ENCODE assay signal across 15 mouse cellular contexts in the genomic region with DNA sequence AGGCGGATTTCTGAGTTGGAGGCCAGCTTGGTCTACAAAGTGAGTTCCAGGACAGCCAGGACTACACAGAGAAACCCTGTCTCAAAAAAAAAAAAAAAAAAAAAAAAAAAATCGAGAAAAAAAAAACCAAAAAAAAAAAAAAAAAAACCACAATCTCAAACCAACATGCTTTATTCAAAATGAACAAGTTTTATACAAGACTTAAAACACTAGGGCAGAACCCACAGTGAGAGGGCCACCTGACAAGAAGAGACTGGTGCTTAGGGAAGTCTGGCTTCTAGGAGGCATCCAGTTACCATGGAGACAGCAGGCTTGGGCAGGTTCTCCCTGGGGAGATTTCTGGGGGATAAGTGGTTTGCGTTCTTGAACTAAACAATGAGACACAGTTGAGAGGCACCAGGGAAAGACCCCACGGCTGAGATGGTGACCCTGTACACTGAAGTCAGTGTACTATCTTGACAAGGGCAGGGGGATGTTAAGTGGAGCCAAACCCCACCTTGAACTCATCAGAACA. TPM values are rescaled to one million over a fixed set of nuclear protein-coding genes. Genes with fewer than 3 reads are reported as not detected.
DNase-seq lines count a peak whose midpoint lies in the region; ATAC-seq lines count a peak whose summit lies in the region.
"Had no signal": no experiment of that assay in that cellular context is flagged by ENCODE, and none has a peak within 500 bp of the region (broad histone marks: within the 10 kb centered on the region; RNA-seq: fewer than 3 reads in every experiment).

No protein-coding gene starts in this region.

- H3K9ac ChIP-seq in forebrain, embryonic 16.5 days (replicated peaks; ENCODE audit: low read depth, low read length): no peak overlapping the region
- no peak overlapping the region for H3K9ac ChIP-seq in neural tube, embryonic 12.5 days
- H3K9ac ChIP-seq in embryonic facial prominence, embryonic 12.5 days: no peak overlapping the region
- no peak overlapping the region for H3K9ac ChIP-seq in midbrain, embryonic 15.5 days

- H3K4me2 ChIP-seq in forebrain, embryonic 16.5 days (ENCODE audit: low read length): no peak overlapping the region
- H3K4me2 ChIP-seq in neural tube, embryonic 12.5 days (replicated peaks): no peak overlapping the region
- no peak overlapping the region for H3K4me2 ChIP-seq in embryonic facial prominence, embryonic 12.5 days (replicated peaks)
- H3K4me2 ChIP-seq in midbrain, embryonic 15.5 days: no peak overlapping the region
- H3K4me2 ChIP-seq: liver, embryonic 11.5 days had no signal

- H3K27me3 ChIP-seq in forebrain, embryonic 10.5 days (ENCODE audit: poor library complexity, severe bottlenecking): 0 out of 2 replicates have a peak, but pooled peaks cover 4% of the 10 kb centered on the region
- no peaks in the 10 kb centered on the region for H3K27me3 ChIP-seq in forebrain, embryonic 16.5 days (replicated peaks; ENCODE audit: control insufficient read depth, insufficient read depth, low read length)
- H3K27me3 ChIP-seq in neural tube, embryonic 12.5 days (replicated peaks): no peaks in the 10 kb centered on the region
- no peaks in the 10 kb centered on the region for H3K27me3 ChIP-seq in embryonic facial prominence, embryonic 12.5 days
- no peaks in the 10 kb centered on the region for H3K27me3 ChIP-seq in midbrain, embryonic 15.5 days (replicated peaks)

- DNase-seq in forebrain, embryonic 10.5 days (ENCODE audit: extremely low spot score, low spot score): no peak
- DNase-seq in neural tube, embryonic 10.5 days (ENCODE audit: extremely low spot score, low spot score): no peak
- no peak for DNase-seq in yolk sac, embryonic 10.5 days (ENCODE audit: low spot score)
- no peak for DNase-seq in adrenal gland, adult 18-20 months (ENCODE audit: low spot score in 2 of 2)
- DNase-seq: adrenal gland, postnatal 25 days; heart, adult 18-20 months; heart, postnatal 14 days; kidney, postnatal 14 days had no signal

- 0 out of 2 replicates have a peak overlapping the region, but pooled peaks have one; percentile 17 for H3K27ac ChIP-seq in forebrain, embryonic 10.5 days
- H3K27ac ChIP-seq in forebrain, embryonic 16.5 days (ENCODE audit: low read length): no peak overlapping the region
- 0 out of 2 replicates have a peak overlapping the region, but pooled peaks have one; percentile 0 for H3K27ac ChIP-seq in neural tube, embryonic 12.5 days
- H3K27ac ChIP-seq in embryonic facial prominence, embryonic 12.5 days: 0 out of 2 replicates have a peak overlapping the region, but pooled peaks have one; percentile 26
- H3K27ac ChIP-seq in midbrain, embryonic 15.5 days: peak overlapping the region; percentile 10; the same call in 1 of the 2 replicates

- H3K4me1 ChIP-seq in forebrain, embryonic 10.5 days: peaks cover 38% of the 10 kb centered on the region
- H3K4me1 ChIP-seq in forebrain, embryonic 16.5 days (replicated peaks; ENCODE audit: control insufficient read depth, insufficient read depth, low read length): peaks cover 13% of the 10 kb centered on the region; the same call in 1 of the 2 replicates
- peaks cover 12% of the 10 kb centered on the region for H3K4me1 ChIP-seq in neural tube, embryonic 12.5 days
- 0 out of 2 replicates have a peak, but pooled peaks cover 13% of the 10 kb centered on the region for H3K4me1 ChIP-seq in embryonic facial prominence, embryonic 12.5 days
- peaks cover 15% of the 10 kb centered on the region for H3K4me1 ChIP-seq in midbrain, embryonic 15.5 days

- H3K9me3 ChIP-seq in forebrain, embryonic 10.5 days: no peaks in the 10 kb centered on the region
- no peaks in the 10 kb centered on the region for H3K9me3 ChIP-seq in forebrain, embryonic 16.5 days (ENCODE audit: control insufficient read depth, low read length)
- H3K9me3 ChIP-seq in neural tube, embryonic 12.5 days: no peaks in the 10 kb centered on the region
- no peaks in the 10 kb centered on the region for H3K9me3 ChIP-seq in embryonic facial prominence, embryonic 12.5 days
- H3K9me3 ChIP-seq in midbrain, embryonic 15.5 days: no peaks in the 10 kb centered on the region

- no peak for ATAC-seq in forebrain, embryonic 16.5 days
- ATAC-seq in neural tube, embryonic 12.5 days (ENCODE audit: low FRiP score, low read depth): no peak
- no peak for ATAC-seq in embryonic facial prominence, embryonic 12.5 days (ENCODE audit: insufficient number of reproducible peaks, insufficient read depth, low FRiP score, low TSS enrichment)
- ATAC-seq in midbrain, embryonic 15.5 days (replicated peaks): no peak
- ATAC-seq: intestine, embryonic 16.5 days had no signal

- 42% methylated on average over 4 of the region's 4 CpGs for WGBS in forebrain, embryonic 10.5 days
- WGBS in forebrain, embryonic 16.5 days: 28% methylated on average over 3 of the region's 4 CpGs
- 23% methylated on average over 4 of the region's 4 CpGs for WGBS in neural tube, embryonic 12.5 days
- 27% methylated on average over 4 of the region's 4 CpGs for WGBS in embryonic facial prominence, embryonic 12.5 days
- WGBS in midbrain, embryonic 15.5 days: 24% methylated on average over 4 of the region's 4 CpGs

- H3K4me3 ChIP-seq in forebrain, embryonic 10.5 days: no peak overlapping the region
- H3K4me3 ChIP-seq in forebrain, embryonic 16.5 days (replicated peaks; ENCODE audit: low read length): no peak overlapping the region
- H3K4me3 ChIP-seq in neural tube, embryonic 12.5 days: no peak overlapping the region
- no peak overlapping the region for H3K4me3 ChIP-seq in embryonic facial prominence, embryonic 12.5 days
- no peak overlapping the region for H3K4me3 ChIP-seq in midbrain, embryonic 15.5 days

- H3K36me3 ChIP-seq in forebrain, embryonic 10.5 days (replicated peaks): peaks cover 65% of the 10 kb centered on the region
- H3K36me3 ChIP-seq in forebrain, embryonic 16.5 days (ENCODE audit: control insufficient read depth, insufficient read depth): peaks cover 19% of the 10 kb centered on the region
- peaks cover 50% of the 10 kb centered on the region for H3K36me3 ChIP-seq in neural tube, embryonic 12.5 days
- peaks cover 52% of the 10 kb centered on the region for H3K36me3 ChIP-seq in embryonic facial prominence, embryonic 12.5 days
- H3K36me3 ChIP-seq in midbrain, embryonic 15.5 days (replicated peaks): peaks cover 29% of the 10 kb centered on the region

RNA-seq across cellular contexts. Expression of a gene that starts 4.4 kb away (rescaled TPM):
- polyA plus RNA-seq in forebrain, embryonic 10.5 days (2016; fragmentation: Nextera tagmentation; extraction: Ambion mirVana): 16.5 and 18.2 TPM in 2 replicates
- 6.3 and 7.8 TPM in 2 replicates for polyA plus RNA-seq in forebrain, embryonic 16.5 days (2015; fragmentation: Nextera tagmentation; extraction: Ambion mirVana)
- polyA plus RNA-seq in neural tube, embryonic 12.5 days (2016; fragmentation: Nextera tagmentation; extraction: Ambion mirVana): 91.2 and 110 TPM in 2 replicates
- 31.7 and 34.1 TPM in 2 replicates for polyA plus RNA-seq in embryonic facial prominence, embryonic 12.5 days (2016; fragmentation: Nextera tagmentation; extraction: Ambion mirVana)
- polyA plus RNA-seq in midbrain, embryonic 15.5 days (2015; fragmentation: Nextera tagmentation; extraction: Ambion mirVana): 25.1 and 26.9 TPM in 2 replicates
- total RNA-seq in adrenal gland, adult 18-20 months (2021): 10 to 100 TPM; 44.3 to 55.9 TPM
- total RNA-seq: megakaryocyte-erythroid progenitor cell, adult 5-6 weeks had no signal

RNA-seq across cellular contexts. Expression of a gene that starts 10.8 kb away (rescaled TPM):
- polyA plus RNA-seq in forebrain, embryonic 10.5 days (2016; fragmentation: Nextera tagmentation; extraction: Ambion mirVana): 64.3 and 66.5 TPM in 2 replicates
- polyA plus RNA-seq in forebrain, embryonic 16.5 days (2015; fragmentation: Nextera tagmentation; extraction: Ambion mirVana): 80.4 and 88.5 TPM in 2 replicates
- 63.7 and 64.0 TPM in 2 replicates for polyA plus RNA-seq in neural tube, embryonic 12.5 days (2016; fragmentation: Nextera tagmentation; extraction: Ambion mirVana)
- 63.7 and 71.2 TPM in 2 replicates for polyA plus RNA-seq in embryonic facial prominence, embryonic 12.5 days (2016; fragmentation: Nextera tagmentation; extraction: Ambion mirVana)
- 63.9 and 64.6 TPM in 2 replicates for polyA plus RNA-seq in midbrain, embryonic 15.5 days (2015; fragmentation: Nextera tagmentation; extraction: Ambion mirVana)
- 10 to 100 TPM; 32.2 to 32.7 TPM for total RNA-seq in adrenal gland, adult 18-20 months (2021)

RNA-seq across cellular contexts. Expression of a gene that starts 11.0 kb away (rescaled TPM):
- polyA plus RNA-seq in forebrain, embryonic 10.5 days (2016; fragmentation: Nextera tagmentation; extraction: Ambion mirVana): 91.1 and 106 TPM in 2 replicates
- 71.2 and 72.5 TPM in 2 replicates for polyA plus RNA-seq in forebrain, embryonic 16.5 days (2015; fragmentation: Nextera tagmentation; extraction: Ambion mirVana)
- polyA plus RNA-seq in neural tube, embryonic 12.5 days (2016; fragmentation: Nextera tagmentation; extraction: Ambion mirVana): 92.0 and 94.4 TPM in 2 replicates
- 79.2 and 80.5 TPM in 2 replicates for polyA plus RNA-seq in embryonic facial prominence, embryonic 12.5 days (2016; fragmentation: Nextera tagmentation; extraction: Ambion mirVana)
- polyA plus RNA-seq in midbrain, embryonic 15.5 days (2015; fragmentation: Nextera tagmentation; extraction: Ambion mirVana): 73.8 and 75.1 TPM in 2 replicates
- total RNA-seq in adrenal gland, adult 18-20 months (2021): 10 to 100 TPM; 42.2 to 52.6 TPM

RNA-seq across cellular contexts. Expression of a gene that starts 20.0 kb away (rescaled TPM):
- 18.9 and 24.7 TPM in 2 replicates for polyA plus RNA-seq in forebrain, embryonic 10.5 days (2016; fragmentation: Nextera tagmentation; extraction: Ambion mirVana)
- 46.3 and 55.8 TPM in 2 replicates for polyA plus RNA-seq in forebrain, embryonic 16.5 days (2015; fragmentation: Nextera tagmentation; extraction: Ambion mirVana)
- polyA plus RNA-seq in neural tube, embryonic 12.5 days (2016; fragmentation: Nextera tagmentation; extraction: Ambion mirVana): 48.2 and 49.3 TPM in 2 replicates
- polyA plus RNA-seq in embryonic facial prominence, embryonic 12.5 days (2016; fragmentation: Nextera tagmentation; extraction: Ambion mirVana): 47.8 and 51.2 TPM in 2 replicates
- polyA plus RNA-seq in midbrain, embryonic 15.5 days (2015; fragmentation: Nextera tagmentation; extraction: Ambion mirVana): 51.5 and 51.8 TPM in 2 replicates
- 10 to 100 TPM; 39.3 to 42.3 TPM for total RNA-seq in adrenal gland, adult 18-20 months (2021)

RNA-seq across cellular contexts. Expression of a gene that starts 20.7 kb away (rescaled TPM):
- 901 and 914 TPM in 2 replicates for polyA plus RNA-seq in forebrain, embryonic 10.5 days (2016; fragmentation: Nextera tagmentation; extraction: Ambion mirVana)
- 649 and 700 TPM in 2 replicates for polyA plus RNA-seq in forebrain, embryonic 16.5 days (2015; fragmentation: Nextera tagmentation; extraction: Ambion mirVana)
- 791 and 816 TPM in 2 replicates for polyA plus RNA-seq in neural tube, embryonic 12.5 days (2016; fragmentation: Nextera tagmentation; extraction: Ambion mirVana)
- 915 and 968 TPM in 2 replicates for polyA plus RNA-seq in embryonic facial prominence, embryonic 12.5 days (2016; fragmentation: Nextera tagmentation; extraction: Ambion mirVana)
- polyA plus RNA-seq in midbrain, embryonic 15.5 days (2015; fragmentation: Nextera tagmentation; extraction: Ambion mirVana): 535 and 551 TPM in 2 replicates
- 100 to 1,000 TPM; 228 to 275 TPM for total RNA-seq in adrenal gland, adult 18-20 months (2021)
